Mouse (Mus musculus): ENCODE measurements around the gene Pla2g3. TPM values are rescaled to one million over a fixed set of nuclear protein-coding genes. Genes with fewer than 3 reads are reported as not detected.

The Pla2g3 gene
- polyA plus RNA-seq, 1 experiment, result 0.28 TPM

DNA sequence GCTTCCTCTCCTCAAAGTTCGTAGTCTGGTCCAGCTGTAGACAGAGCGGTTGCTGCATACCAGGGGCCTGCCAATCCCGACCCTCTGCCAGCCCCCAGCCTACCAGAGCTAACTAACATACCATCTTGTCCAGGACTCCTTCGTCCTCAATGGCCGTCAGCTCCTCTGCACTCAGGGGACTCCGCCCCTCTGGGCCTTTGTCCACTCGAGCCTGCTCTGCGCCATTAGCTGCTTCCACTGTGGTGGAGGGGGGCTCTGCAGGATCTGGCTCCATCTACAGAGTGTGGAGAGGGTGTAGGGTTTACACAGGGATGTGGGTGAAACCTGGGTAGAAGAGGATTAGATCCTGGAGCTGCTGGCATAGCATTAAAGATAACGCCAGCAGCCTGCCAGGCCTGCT lies 38.1 kb downstream of the Pla2g3 start:
- Histone ChIP-seq H3K27me3 (ENCODE audit: control insufficient read depth, insufficient read depth, low read length, poor library complexity, severe bottlenecking) (no peaks in the 10 kb centered on the region), H3K9me3 (replicated peaks; ENCODE audit: control insufficient read depth, insufficient read depth, low read length, poor library complexity, severe bottlenecking) (no peaks in the 10 kb centered on the region), H3K27ac (ENCODE audit: insufficient read depth, low read length) (no peak overlapping the region), H3K4me3 (ENCODE audit: low read depth, low read length) (no peak overlapping the region), H3K9ac (ENCODE audit: low read depth, poor library complexity, severe bottlenecking) (no peak overlapping the region), H3K36me3 (ENCODE audit: control insufficient read depth, insufficient read depth, low read length, poor library complexity, severe bottlenecking) (peaks cover 27% of the 10 kb centered on the region), H3K4me1 (ENCODE audit: control insufficient read depth, insufficient read depth, low read length) (no peaks in the 10 kb centered on the region)
- TF ChIP-seq CTCF (IDR thresholded peaks at IDR 0.05; ENCODE audit: low read depth, low read length), result no peak

DNA sequence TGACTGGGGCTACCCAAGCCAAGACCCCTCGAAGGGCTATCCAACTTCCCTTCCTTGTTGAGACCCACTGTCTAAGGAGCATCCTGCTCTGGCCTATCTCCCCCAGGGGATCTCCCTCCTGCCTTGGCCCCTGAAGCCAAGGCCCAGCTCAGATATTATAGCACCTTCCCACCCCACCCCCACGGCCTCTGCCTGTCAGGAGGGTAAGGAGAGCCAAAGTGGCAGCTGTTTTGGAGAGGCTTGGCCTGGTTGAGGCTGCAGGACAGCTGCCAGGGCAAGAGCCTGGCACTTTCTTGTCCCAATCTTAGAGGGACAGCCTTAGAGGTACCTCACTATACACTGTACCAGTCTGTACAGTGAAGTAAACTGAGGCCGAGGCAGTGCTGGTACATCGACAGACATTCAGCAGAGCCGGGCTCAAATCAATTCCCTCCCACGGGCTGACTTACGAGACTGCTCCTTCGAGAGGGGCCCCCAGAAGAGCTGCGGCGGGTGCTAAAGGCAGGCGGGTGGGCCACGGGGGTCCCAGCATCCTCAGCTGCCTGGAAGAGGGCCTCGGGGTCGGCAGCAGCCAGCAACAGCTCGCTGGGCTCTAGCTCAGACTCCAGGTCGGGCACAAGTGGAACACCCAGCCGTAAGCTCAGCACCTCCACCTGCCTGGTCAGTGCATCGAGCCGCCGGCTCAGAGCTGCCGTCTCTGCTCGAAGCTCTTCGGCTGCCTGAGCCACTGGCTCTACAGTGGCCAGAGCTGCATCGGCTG lies 39.1 kb downstream of the Pla2g3 start:
- no peak overlapping the region for H3K4me3 ChIP-seq (ENCODE audit: low read depth, low read length)
- H3K4me1 ChIP-seq (ENCODE audit: control insufficient read depth, insufficient read depth, low read length), result no peaks in the 10 kb centered on the region
- no peak overlapping the region for H3K9ac ChIP-seq (ENCODE audit: low read depth, poor library complexity, severe bottlenecking)
- no peaks in the 10 kb centered on the region for H3K9me3 ChIP-seq (replicated peaks; ENCODE audit: control insufficient read depth, insufficient read depth, low read length, poor library complexity, severe bottlenecking)
- peaks cover 33% of the 10 kb centered on the region for H3K36me3 ChIP-seq (ENCODE audit: control insufficient read depth, insufficient read depth, low read length, poor library complexity, severe bottlenecking)
- no peak overlapping the region for H3K27ac ChIP-seq (ENCODE audit: insufficient read depth, low read length)
- no peaks in the 10 kb centered on the region for H3K27me3 ChIP-seq (ENCODE audit: control insufficient read depth, insufficient read depth, low read length, poor library complexity, severe bottlenecking)
- no peak for TF ChIP-seq POLR2A (IDR thresholded peaks at IDR 0.05; ENCODE audit: insufficient read depth, low read length)
- no peak for TF ChIP-seq CTCF (IDR thresholded peaks at IDR 0.05; ENCODE audit: low read depth, low read length)
- TF ChIP-seq EP300 (IDR thresholded peaks at IDR 0.05; ENCODE audit: insufficient read depth, low read depth, low read length), result no peak

DNA sequence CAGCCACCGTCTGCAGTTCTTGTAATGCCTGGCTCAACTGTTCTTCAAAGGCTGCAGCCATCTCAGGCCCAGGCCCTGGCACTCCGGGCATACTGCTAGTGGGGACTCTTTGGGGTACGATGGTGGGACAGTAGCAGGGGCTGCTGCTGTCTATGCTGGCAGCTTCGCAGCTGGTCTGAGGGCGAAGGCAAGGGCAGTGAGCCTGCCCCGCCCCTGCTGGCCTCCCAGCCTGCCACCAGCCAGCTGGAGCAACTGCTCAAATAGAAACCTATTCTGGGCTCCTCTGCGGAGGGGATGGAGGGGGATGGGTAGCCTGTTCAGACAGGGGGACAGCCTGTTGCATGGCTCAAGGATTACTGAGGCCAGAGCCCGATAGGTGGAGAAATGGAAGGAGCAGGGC lies 39.7 kb downstream of the Pla2g3 start:
- H3K9ac ChIP-seq (ENCODE audit: low read depth, poor library complexity, severe bottlenecking), result no peak overlapping the region
- no peak overlapping the region for H3K27ac ChIP-seq (ENCODE audit: insufficient read depth, low read length)
- H3K4me1 ChIP-seq (ENCODE audit: control insufficient read depth, insufficient read depth, low read length), result no peaks in the 10 kb centered on the region
- no peak overlapping the region for H3K4me3 ChIP-seq (ENCODE audit: low read depth, low read length)
- no peaks in the 10 kb centered on the region for H3K9me3 ChIP-seq (replicated peaks; ENCODE audit: control insufficient read depth, insufficient read depth, low read length, poor library complexity, severe bottlenecking)
- no peak for TF ChIP-seq POLR2A (IDR thresholded peaks at IDR 0.05; ENCODE audit: insufficient read depth, low read length)
- no peak for TF ChIP-seq CTCF (IDR thresholded peaks at IDR 0.05; ENCODE audit: low read depth, low read length)
- TF ChIP-seq EP300 (IDR thresholded peaks at IDR 0.05; ENCODE audit: insufficient read depth, low read depth, low read length), result no peak
- H3K36me3 ChIP-seq (ENCODE audit: control insufficient read depth, insufficient read depth, low read length, poor library complexity, severe bottlenecking), result peaks cover 27% of the 10 kb centered on the region
- no peaks in the 10 kb centered on the region for H3K27me3 ChIP-seq (ENCODE audit: control insufficient read depth, insufficient read depth, low read length, poor library complexity, severe bottlenecking)

DNA sequence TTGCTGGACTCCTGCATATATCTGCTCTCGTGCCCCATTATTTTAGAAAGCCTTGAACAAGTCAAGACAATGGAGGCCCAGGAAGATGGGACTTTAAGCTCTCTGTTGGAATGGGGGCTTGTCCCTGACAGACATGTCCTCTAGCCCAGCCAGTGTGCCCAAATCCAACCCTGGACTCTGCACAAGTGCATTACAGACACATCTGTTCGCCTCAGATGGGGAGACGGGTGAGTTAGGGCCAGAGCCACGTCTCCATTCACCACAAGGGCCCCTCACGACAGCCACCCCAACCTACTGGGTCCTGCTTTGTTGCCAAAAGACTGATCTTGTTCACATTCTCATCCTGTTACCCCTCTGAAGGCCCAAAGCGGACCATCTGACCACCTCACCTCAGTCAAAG lies 40.1 kb downstream of the Pla2g3 start:
- Histone ChIP-seq H3K27ac (ENCODE audit: insufficient read depth, low read length) (no peak overlapping the region), H3K36me3 (ENCODE audit: control insufficient read depth, insufficient read depth, low read length, poor library complexity, severe bottlenecking) (peaks cover 26% of the 10 kb centered on the region), H3K27me3 (ENCODE audit: control insufficient read depth, insufficient read depth, low read length, poor library complexity, severe bottlenecking) (no peaks in the 10 kb centered on the region), H3K4me1 (ENCODE audit: control insufficient read depth, insufficient read depth, low read length) (no peaks in the 10 kb centered on the region), H3K9me3 (replicated peaks; ENCODE audit: control insufficient read depth, insufficient read depth, low read length, poor library complexity, severe bottlenecking) (no peaks in the 10 kb centered on the region), H3K9ac (ENCODE audit: low read depth, poor library complexity, severe bottlenecking) (no peak overlapping the region), H3K4me3 (ENCODE audit: low read depth, low read length) (no peak overlapping the region)
- TF ChIP-seq CTCF (IDR thresholded peaks at IDR 0.05; ENCODE audit: low read depth, low read length) (no peak), POLR2A (IDR thresholded peaks at IDR 0.05; ENCODE audit: insufficient read depth, low read length) (no peak), EP300 (IDR thresholded peaks at IDR 0.05; ENCODE audit: insufficient read depth, low read depth, low read length) (no peak)

DNA sequence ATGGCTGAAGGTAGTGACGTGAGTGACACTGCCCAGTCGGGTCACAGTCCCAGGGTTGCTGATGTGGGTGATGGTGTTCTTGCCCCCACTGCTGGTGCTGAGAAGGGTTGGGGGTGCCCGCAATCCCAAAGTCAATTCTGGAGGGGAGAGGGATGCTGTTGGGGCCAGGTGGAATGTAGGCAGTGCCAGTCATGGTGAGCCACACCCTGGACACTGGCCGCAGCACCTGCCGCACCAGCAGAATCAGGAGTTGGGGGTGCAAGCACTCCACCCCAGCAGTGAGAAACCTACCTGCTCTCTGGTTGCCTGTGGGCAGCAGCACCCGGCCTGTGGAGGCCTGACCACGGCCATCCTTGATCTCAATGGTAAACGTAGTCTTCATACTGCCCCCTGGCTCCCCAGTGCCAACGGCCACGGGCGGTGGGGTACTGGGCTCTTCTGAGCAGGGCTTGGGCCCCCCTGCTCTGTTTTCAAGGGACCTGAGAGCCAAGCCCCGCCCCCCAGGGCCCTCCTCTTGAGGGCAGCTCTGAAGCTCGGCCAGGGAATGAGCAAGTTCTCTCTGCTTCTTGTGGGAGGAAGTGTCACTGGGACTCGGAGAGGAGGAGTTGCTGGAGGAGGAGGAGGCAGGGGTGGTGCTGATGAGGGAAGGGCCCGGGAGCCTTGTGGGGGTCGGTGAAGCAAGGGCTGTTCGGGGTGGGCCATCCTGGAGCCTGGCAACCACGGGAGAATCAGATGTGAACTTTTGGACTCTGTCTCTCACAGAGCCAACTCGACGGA lies 41.6 kb downstream of the Pla2g3 start:
- no peak overlapping the region for H3K9ac ChIP-seq (ENCODE audit: low read depth, poor library complexity, severe bottlenecking)
- H3K4me3 ChIP-seq (ENCODE audit: low read depth, low read length), result no peak overlapping the region
- TF ChIP-seq EP300 (IDR thresholded peaks at IDR 0.05; ENCODE audit: insufficient read depth, low read depth, low read length) (no peak), POLR2A (IDR thresholded peaks at IDR 0.05; ENCODE audit: insufficient read depth, low read length) (no peak), CTCF (IDR thresholded peaks at IDR 0.05; ENCODE audit: low read depth, low read length) (no peak)
- peaks cover 26% of the 10 kb centered on the region for H3K36me3 ChIP-seq (ENCODE audit: control insufficient read depth, insufficient read depth, low read length, poor library complexity, severe bottlenecking)
- H3K9me3 ChIP-seq (replicated peaks; ENCODE audit: control insufficient read depth, insufficient read depth, low read length, poor library complexity, severe bottlenecking), result no peaks in the 10 kb centered on the region
- H3K27me3 ChIP-seq (ENCODE audit: control insufficient read depth, insufficient read depth, low read length, poor library complexity, severe bottlenecking), result no peaks in the 10 kb centered on the region
- H3K27ac ChIP-seq (ENCODE audit: insufficient read depth, low read length), result no peak overlapping the region
- H3K4me1 ChIP-seq (ENCODE audit: control insufficient read depth, insufficient read depth, low read length), result no peaks in the 10 kb centered on the region

DNA sequence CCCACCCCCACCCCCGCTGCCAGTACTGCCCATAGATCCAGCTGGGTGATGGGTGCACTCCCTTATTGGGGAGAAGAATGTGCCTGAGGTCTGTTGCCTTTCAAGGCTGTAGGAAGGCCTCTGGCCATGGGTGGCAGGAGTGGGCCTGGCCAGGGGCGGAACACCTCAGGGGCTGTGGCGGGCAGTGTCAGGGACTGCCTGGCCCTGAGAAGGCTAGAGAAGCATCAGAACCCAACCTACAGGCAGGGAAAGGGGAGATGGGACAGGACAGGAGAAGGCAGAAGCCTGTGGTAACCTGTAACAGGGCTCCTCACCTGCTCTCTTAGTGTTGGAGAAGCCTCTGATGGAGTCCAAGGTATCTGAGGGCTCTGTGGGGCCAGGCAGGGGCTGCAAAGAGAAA lies 42.6 kb downstream of the Pla2g3 start:
- H3K36me3 ChIP-seq (ENCODE audit: control insufficient read depth, insufficient read depth, low read length, poor library complexity, severe bottlenecking), result peaks cover 26% of the 10 kb centered on the region
- H3K27me3 ChIP-seq (ENCODE audit: control insufficient read depth, insufficient read depth, low read length, poor library complexity, severe bottlenecking), result no peaks in the 10 kb centered on the region
- no peaks in the 10 kb centered on the region for H3K9me3 ChIP-seq (replicated peaks; ENCODE audit: control insufficient read depth, insufficient read depth, low read length, poor library complexity, severe bottlenecking)
- H3K9ac ChIP-seq (ENCODE audit: low read depth, poor library complexity, severe bottlenecking), result no peak overlapping the region
- H3K4me3 ChIP-seq (ENCODE audit: low read depth, low read length), result no peak overlapping the region
- TF ChIP-seq EP300 (IDR thresholded peaks at IDR 0.05; ENCODE audit: insufficient read depth, low read depth, low read length) (no peak), CTCF (IDR thresholded peaks at IDR 0.05; ENCODE audit: low read depth, low read length) (no peak), POLR2A (IDR thresholded peaks at IDR 0.05; ENCODE audit: insufficient read depth, low read length) (no peak)
- no peaks in the 10 kb centered on the region for H3K4me1 ChIP-seq (ENCODE audit: control insufficient read depth, insufficient read depth, low read length)
- no peak overlapping the region for H3K27ac ChIP-seq (ENCODE audit: insufficient read depth, low read length)
